Mouse (Mus musculus) heart, adult 2 months (tissue): ENCODE measurements around the gene Ubr1. TPM values are rescaled to one million over a fixed set of nuclear protein-coding genes. Genes with fewer than 3 reads are reported as not detected.

ENCODE experiments used
- DNase-seq, 2 experiments: peaks; one replicate each; pipeline ENCODE4 v3.0.0; 2021
- H3K27ac ChIP-seq: fragments of 200-600 bp; 2 replicates; pipeline ENCODE4 v1.8.1; 2022
- H3K27me3 ChIP-seq: fragments of 200-500 bp; 2 replicates; pipeline ENCODE4 v1.6.1; 2012; ENCODE audit warnings: mild to moderate bottlenecking, low read length, inconsistent platforms, mixed read lengths; ENCODE audit not compliant: control insufficient read depth, insufficient read depth
- H3K36me3 ChIP-seq: fragments of 200-500 bp; 2 replicates; pipeline ENCODE4 v1.6.1; 2012; ENCODE audit warnings: low read length, inconsistent platforms; ENCODE audit not compliant: control insufficient read depth, insufficient read depth
- H3K4me1 ChIP-seq: fragments of 200-500 bp; 2 replicates; pipeline ENCODE4 v1.6.1; 2011; ENCODE audit warnings: low read length; ENCODE audit not compliant: control insufficient read depth, insufficient read depth
- H3K4me3 ChIP-seq: fragments of 200-600 bp; 2 replicates; pipeline ENCODE4 v1.8.1; 2022
- H3K79me2 ChIP-seq: fragments of 200-500 bp; replicated peaks from 2 replicates; pipeline ENCODE4 v1.6.1; 2012; ENCODE audit warnings: mild to moderate bottlenecking, inconsistent platforms, low read length, moderate library complexity, mixed read lengths; ENCODE audit not compliant: control insufficient read depth, insufficient read depth
- H3K9ac ChIP-seq: fragments of 200-500 bp; 2 replicates; pipeline ENCODE4 v1.6.1; 2012; ENCODE audit warnings: low read depth, mild to moderate bottlenecking, control low read depth, inconsistent platforms, low read length, mixed read lengths
- CTCF ChIP-seq: fragments of 200-600 bp; IDR thresholded peaks from 2 replicates; pipeline ENCODE4 v1.8.1; 2022; ENCODE audit warnings: antibody characterized with exemption, mild to moderate bottlenecking, moderate library complexity
- EP300 ChIP-seq: fragments of 200-500 bp; IDR thresholded peaks from 2 replicates; pipeline ENCODE4 v1.6.1; 2011; ENCODE audit warnings: low read depth, low read length, control low read depth; ENCODE audit not compliant: insufficient read depth
- POLR2A ChIP-seq: fragments of 200-500 bp; IDR thresholded peaks from 2 replicates; pipeline ENCODE4 v1.6.1; 2011; ENCODE audit warnings: mild to moderate bottlenecking, low read depth, low read length, control low read depth; ENCODE audit not compliant: insufficient read depth
- WGBS: fragments of 180-500 bp; shearing (Covaris S2); methylation state at CpG from one replicate; pipeline ENCODE4 v1.1.7; 2018; 5-methylcytosine and 5-hydroxymethylcytosine counted together
- intact Hi-C: fragments of 180-260 bp; cut with DNase I; formaldehyde crosslinking; loops from one replicate; pipeline ENCODE4 v1.15.1; 2025
- long read RNA-seq: library from polyadenylated mRNA; stranded (forward); transcript quantifications from one replicate; pipeline ENCODE4 v2.0.0, GENCODE M21; 2021
- polyA plus RNA-seq: library from polyadenylated mRNA; depleted of rRNA; stranded (reverse); fragments of >200 nt; gene quantifications from 2 replicates; pipeline ENCODE4 v1.2.3, GENCODE M21; 2012; rRNA removed
- total RNA-seq, 2 experiments: library from RNA; stranded (reverse); gene quantifications; 2 replicates each; pipeline ENCODE4 v1.2.3; 2021

Ubr1 gene
- total RNA-seq (10 to 100 TPM; 20.2 to 20.3 TPM), polyA plus RNA-seq (18.1 and 28.8 TPM in 2 replicates)
- long read RNA-seq, partial matches to known transcripts = 0 of 3 reads
- long read RNA-seq, other reads (novel, unspliced or antisense) = 3 of 3 reads

DNA sequence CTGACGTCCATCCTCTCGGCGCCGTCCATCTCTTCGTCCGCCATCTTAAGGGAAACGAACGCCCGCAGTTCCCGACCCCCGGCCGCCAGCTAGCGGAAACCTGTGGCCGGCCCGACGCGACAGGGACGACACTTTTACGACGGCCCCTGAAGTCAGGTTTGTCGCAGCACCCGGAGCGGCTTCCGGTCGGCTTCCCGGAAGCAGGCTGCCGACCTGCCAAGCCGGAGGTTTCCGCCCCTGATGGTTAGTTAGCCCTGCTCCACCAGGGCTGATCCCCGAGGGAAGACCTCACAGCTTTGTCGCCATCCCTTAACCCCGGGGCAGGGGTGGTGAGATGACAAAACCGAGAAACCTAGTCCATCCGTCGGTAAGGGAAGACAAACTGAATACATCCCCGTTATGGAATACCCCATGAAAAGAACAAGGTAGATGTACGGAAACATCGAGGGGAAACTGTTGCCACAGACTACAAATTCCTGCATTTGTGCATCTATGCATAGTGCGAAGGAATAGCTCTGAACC lies at the start of gene Ubr1:
Gene Ubr1, minus strand, starts transcription at position 157 of the 522 bp plus-strand sequence.
- TF ChIP-seq POLR2A = peak; percentile 97
- TF ChIP-seq CTCF = peak; percentile 29; the same call in 1 of the 2 replicates
- peak; percentile 48; the same call in 1 of the 2 replicates for TF ChIP-seq EP300
- H3K9ac ChIP-seq = peak within 1 kb of the TSS; percentile 86

DNA sequence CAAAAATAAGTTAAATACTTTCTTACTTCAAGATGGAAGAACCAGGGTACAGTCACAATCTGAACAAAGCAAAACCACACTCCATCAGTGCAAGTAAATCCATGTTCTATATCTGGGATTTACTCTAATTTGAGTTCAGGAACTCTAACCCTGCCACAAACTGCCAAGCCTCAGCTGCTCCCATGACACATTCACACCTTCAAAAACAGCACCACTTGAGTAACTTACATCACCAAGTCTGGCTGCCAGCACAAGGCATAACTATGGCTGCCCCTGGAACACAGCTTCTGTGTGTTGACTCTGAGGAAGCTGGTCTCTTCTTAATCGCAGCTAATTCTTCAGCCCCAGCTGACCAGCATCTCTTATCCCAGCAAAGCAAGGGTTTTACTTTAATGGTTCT lies 46.6 kb upstream of the Ubr1 start:
- intact Hi-C loops = no loop called here
- TF ChIP-seq POLR2A = no peak
- no peak for TF ChIP-seq CTCF
- no peak for TF ChIP-seq EP300
- no peaks in the 10 kb centered on the region for H3K4me1 ChIP-seq
- peaks cover 6% of the 10 kb centered on the region for H3K36me3 ChIP-seq
- H3K27me3 ChIP-seq = no peaks in the 10 kb centered on the region
- DNase-seq = peak in 1 of 2 experiments; percentile 33
- WGBS = 72% methylated on average over 1 of the region's 1 CpGs
- H3K4me3 ChIP-seq = no peak overlapping the region
- H3K27ac ChIP-seq = no peak overlapping the region
- H3K79me2 ChIP-seq = no peaks in the 10 kb centered on the region
- no peak overlapping the region for H3K9ac ChIP-seq

More for the DNA sequence above, at the start of gene Ubr1:
- intact Hi-C loops = loop anchor here (5.0 kb wide), 1 partner anchor 37 kb away; the partner anchor contains the start of gene Ccndbp1
- peaks cover 5% of the 10 kb centered on the region; the same call in 1 of the 2 replicates for H3K36me3 ChIP-seq
- no peaks in the 10 kb centered on the region for H3K27me3 ChIP-seq
- under 1% methylated on average over 39 of the region's 39 CpGs for WGBS
- H3K79me2 ChIP-seq = 0 out of 2 replicates have a peak, but pooled peaks cover 1% of the 10 kb centered on the region
- peak within 1 kb of the TSS; percentile 85 for H3K27ac ChIP-seq
- peak within 1 kb of the TSS; percentile 83 for H3K4me3 ChIP-seq
- peak; percentile 89 to 92 for DNase-seq
- H3K4me1 ChIP-seq = peaks cover 2% of the 10 kb centered on the region

- no peak for TF ChIP-seq POLR2A
- TF ChIP-seq CTCF = no peak
- TF ChIP-seq EP300 = no peak
- Histone ChIP-seq H3K27ac (no peak overlapping the region), H3K9ac (no peak overlapping the region), H3K79me2 (no peaks in the 10 kb centered on the region), H3K27me3 (no peaks in the 10 kb centered on the region), H3K4me1 (no peaks in the 10 kb centered on the region), H3K4me3 (no peak overlapping the region), H3K36me3 (peaks cover 6% of the 10 kb centered on the region)
- DNase-seq = no peak
- 81% methylated on average over 9 of the region's 9 CpGs for WGBS
- intact Hi-C loops = no loop called here
Measured at GRCm38 (mm10) chr2:121016226-121016625, 45.7 kb upstream of the Ubr1 start.

DNA sequence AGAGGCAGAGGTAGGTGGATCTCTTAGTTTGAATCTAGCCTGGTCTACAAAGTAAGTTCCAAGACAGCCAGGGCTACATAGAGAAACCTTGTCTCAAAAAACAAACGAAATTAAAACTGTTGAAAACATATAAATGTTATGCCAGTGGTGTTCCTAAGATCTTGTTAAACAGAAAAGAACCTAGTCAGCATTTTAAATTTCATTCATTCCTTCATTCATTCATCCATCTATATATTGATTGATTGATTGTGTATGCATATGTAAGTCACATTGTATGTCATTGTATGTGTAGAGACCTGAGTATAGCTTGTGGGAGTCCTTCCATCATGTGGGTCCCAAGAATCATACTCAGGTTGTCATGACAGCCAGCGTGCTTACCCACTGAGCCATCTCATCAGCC lies 45.0 kb upstream of the Ubr1 start:
- intact Hi-C loops = no loop called here
- Histone ChIP-seq H3K36me3 (peaks cover 6% of the 10 kb centered on the region), H3K4me3 (no peak overlapping the region), H3K27ac (no peak overlapping the region), H3K79me2 (no peaks in the 10 kb centered on the region), H3K27me3 (no peaks in the 10 kb centered on the region), H3K4me1 (no peaks in the 10 kb centered on the region), H3K9ac (no peak overlapping the region)
- DNase-seq = no peak
- WGBS = 83% methylated on average over 2 of the region's 2 CpGs
- TF ChIP-seq CTCF = no peak
- no peak for TF ChIP-seq POLR2A
- no peak for TF ChIP-seq EP300

GRCm38 (mm10) chr2:121012676-121013075 lies 42.2 kb upstream of the Ubr1 start:
- H3K9ac ChIP-seq = no peak overlapping the region

DNA sequence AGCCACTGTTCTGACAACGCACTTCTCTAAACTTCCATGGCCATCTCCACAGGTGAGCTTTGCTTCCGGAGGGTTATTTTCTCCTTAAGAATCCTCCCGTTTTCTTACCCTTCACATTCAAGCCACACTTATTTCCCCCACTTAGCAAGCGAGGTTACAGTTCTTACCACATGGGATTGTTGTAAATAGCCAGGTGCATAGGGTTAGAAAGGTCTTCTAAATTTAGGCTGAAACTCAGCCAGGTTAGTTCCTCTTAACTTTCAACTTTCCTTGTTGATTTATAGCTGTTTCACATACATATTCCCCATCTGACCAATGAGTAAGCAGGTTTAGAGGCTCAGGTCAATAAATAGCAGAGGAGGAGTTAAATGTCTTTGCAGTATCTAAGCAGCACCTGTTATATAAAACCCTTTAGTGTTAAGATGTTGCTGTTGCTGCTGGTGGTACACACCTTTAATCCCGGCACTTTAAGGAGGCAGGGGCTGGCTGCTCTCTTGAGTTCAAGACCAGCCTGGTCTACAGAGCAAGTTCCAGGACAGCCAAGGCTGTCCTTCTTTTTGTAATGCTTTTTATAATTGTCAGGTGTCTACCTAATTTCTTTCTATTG lies 38.7 kb upstream of the Ubr1 start:
- no peak for TF ChIP-seq POLR2A
- no peak for TF ChIP-seq CTCF
- TF ChIP-seq EP300 = no peak
- intact Hi-C loops = loop anchor here (5.0 kb wide), 1 partner anchor 37 kb away; the partner anchor contains the start of gene Ubr1
- peak overlapping the region; percentile 68 for H3K4me3 ChIP-seq
- no peak overlapping the region; the same call in 1 of the 2 replicates for H3K27ac ChIP-seq
- no peaks in the 10 kb centered on the region for H3K27me3 ChIP-seq
- no peaks in the 10 kb centered on the region for H3K4me1 ChIP-seq
- no peaks in the 10 kb centered on the region for H3K79me2 ChIP-seq
- 19% methylated on average over 5 of the region's 5 CpGs for WGBS
- DNase-seq = no peak
- peak overlapping the region; percentile 80 for H3K9ac ChIP-seq
- H3K36me3 ChIP-seq = no peaks in the 10 kb centered on the region; the same call in 1 of the 2 replicates

More at GRCm38 (mm10) chr2:121012676-121013075, 42.2 kb upstream of the Ubr1 start:
- WGBS = 88% methylated on average over 9 of the region's 9 CpGs
- intact Hi-C loops = no loop called here
- peaks cover 6% of the 10 kb centered on the region for H3K36me3 ChIP-seq
- H3K4me1 ChIP-seq = no peaks in the 10 kb centered on the region
- TF ChIP-seq POLR2A (no peak), EP300 (no peak), CTCF (no peak)
- no peak overlapping the region for H3K4me3 ChIP-seq
- no peak overlapping the region for H3K27ac ChIP-seq
- no peaks in the 10 kb centered on the region for H3K27me3 ChIP-seq
- no peaks in the 10 kb centered on the region for H3K79me2 ChIP-seq
- DNase-seq = no peak
